Mouse (Mus musculus) heart, postnatal 4 days (tissue): Measurements from ENCODE around the gene Rxfp2. TPM values are rescaled to one million over a fixed set of nuclear protein-coding genes. Genes with fewer than 3 reads are reported as not detected.

Source experiments
- DNase-seq: peaks from one replicate; pipeline ENCODE4 v3.0.0; 2021
- total RNA-seq, 2 experiments: library from RNA; stranded (reverse); gene quantifications; 2 replicates each; pipeline ENCODE4 v1.2.3; 2021

Gene Rxfp2
- total RNA-seq, 2 experiments from 2014 or later: not detected

DNA sequence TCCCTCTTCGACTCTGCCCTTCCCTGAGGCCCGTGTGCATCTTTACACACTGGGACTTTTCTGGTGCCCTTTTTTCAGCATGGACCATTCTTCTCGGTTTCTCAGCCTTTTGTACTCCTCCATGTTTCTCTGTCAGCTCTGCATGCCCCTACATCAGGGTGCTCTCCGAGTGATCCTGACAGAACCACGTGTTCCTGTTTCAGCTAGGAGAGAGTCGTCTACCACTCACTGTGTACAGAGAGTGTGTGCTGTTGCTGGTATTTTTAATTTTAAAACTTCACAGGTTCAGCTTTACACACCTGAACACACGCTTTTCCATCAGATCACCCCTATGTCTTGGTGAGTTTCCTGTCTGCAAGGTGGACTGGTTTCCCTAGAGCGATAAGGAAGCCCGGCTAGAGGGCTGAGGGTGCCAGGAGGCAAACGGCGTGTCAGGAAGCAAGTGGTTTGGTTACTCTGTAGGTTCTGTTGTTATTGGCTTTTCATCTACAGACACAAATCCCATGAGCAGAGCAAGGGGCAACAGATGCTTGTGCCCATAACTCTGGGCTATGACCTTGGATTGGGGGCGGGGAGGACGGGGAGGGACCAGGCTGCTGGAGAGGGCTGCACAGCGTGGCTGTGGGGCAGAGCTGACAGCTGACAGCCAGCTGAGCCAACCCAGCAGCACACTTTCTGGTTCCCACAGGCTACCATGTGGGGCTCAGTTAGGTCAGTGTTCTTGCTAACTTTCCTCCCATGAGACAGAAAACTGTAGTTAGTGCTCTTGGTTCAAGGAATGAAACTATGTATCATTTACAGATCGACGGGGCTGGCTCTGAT, 97.0 kb downstream of the Rxfp2 start:
- DNase-seq: peak; percentile 36

DNA sequence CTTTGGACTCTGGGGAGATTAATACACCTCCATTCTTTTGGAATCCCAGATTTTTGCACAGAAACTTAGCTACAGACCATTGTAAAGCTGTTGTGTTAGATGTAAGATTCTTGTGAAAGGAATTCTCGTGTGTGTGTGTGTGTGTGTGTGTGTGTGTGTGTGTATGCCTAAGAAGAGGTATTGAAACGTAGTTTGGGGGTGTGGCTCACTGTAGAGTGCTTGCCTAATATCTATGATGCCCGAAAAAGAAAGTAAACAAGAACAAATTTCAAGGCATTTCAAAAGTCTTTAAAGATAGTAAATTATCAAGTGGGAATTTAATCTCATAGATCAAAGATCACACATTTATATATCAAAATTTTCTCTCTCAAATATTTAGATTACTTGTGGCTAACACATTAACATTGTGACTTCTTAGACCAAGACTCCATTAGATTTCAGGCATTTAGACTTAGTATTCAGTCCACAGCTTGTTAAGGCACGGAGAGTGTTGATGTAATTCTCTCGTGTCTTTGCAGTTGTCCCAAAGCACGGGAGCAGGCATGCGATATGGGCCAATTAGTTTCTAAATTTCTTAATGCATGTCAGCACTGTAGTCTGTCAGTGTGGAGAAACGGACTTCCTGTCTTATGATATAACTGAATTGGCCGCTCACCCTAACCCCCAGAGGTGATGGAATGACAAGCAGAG, 97.9 kb downstream of the Rxfp2 start:
- no peak for DNase-seq

DNA sequence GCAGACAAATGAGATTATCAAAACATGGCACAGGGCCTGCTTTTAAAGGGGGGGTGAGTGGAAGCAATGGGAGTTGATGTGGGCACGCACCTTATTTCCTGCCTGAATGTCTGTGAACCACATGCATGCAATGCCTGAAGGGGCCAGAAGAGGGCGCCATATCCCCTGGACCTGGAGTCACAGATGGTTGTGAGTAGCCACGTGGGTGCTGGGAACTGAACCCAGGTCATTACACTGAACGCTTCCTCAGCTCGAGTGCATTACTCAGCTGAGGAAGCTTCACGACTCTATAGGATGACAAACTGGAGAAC, 98.4 kb downstream of the Rxfp2 start:
- DNase-seq: peak; percentile 35

DNA sequence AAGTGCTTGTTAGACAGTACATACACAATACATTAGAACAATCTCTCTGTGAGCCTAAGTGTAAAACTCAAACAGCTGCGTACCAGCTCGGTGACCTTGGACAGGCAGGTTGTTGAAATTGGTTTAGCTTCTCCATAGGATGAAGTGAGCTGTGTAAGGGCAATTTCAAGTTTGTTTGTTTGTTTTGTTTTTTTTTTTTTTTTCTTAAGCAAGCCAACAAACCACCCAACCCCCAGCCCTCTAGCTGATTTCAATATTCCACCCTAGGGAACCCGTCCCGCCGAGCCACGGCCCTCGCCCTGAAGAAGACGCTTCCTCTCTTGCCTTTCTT, 99.6 kb downstream of the Rxfp2 start:
- DNase-seq: no peak

DNA sequence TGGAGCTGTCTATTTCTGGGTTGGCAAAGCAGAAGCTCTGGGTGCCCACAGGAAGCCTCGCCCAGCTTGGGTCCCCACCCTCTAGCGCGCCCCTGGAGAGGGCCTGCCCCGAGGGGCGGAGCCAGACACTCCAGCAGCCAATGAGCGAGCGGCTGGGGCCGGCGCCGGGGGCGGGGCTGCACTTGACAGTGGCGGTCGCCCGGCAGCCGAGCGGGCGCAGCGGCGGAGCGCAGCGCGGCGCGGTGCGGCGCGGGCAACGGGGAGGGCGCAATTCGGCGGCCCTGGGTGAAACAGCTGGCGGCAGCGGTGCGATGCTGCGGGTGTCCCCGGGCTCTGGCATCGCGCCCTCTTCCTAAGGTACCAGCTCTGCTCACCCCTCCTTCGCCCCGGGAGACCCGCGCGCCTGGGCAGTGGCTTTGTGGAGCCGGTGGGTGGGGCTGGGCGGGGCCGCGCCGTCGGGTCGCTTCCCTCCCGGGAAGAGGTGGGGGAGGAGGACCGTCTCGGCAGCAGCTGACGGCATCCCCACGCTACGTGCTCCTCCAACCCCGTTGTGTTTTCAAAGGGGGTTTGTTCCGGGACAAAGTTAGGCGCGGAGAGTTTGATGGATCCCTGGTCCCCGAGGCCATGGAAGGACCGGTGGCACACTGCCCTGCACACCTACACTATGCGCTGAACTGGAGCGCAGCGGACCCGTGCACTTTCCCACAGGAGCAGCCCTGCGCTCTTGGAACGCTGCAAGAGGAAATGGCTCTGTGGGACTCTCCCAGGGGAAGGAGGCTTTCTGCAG, 100.2 kb downstream of the Rxfp2 start, which contains the start of gene Fry:
Gene Fry, plus strand, starts transcription at position 191 of the 787 bp plus-strand sequence.
- DNase-seq: peak; percentile 97

DNA sequence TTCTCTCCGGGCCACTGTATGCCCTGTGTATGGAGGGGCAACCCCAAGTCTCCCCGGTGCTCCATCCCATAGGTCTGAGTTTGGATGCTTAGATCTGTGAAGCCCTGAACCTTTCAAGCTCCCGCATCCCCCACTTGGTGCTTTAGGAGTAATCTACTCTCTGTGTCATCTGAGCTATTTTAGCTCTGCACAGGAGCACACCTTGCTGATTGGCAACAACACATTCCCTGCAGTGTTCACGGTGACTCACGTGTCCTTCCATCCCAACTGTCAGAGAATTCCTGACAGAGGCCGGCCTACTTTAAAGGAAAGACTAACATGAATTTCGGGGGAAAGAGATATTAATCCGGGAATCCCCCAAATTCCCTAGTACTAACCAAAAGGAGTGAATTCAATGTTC, 102.2 kb downstream of the Rxfp2 start:
- DNase-seq: no peak

DNA sequence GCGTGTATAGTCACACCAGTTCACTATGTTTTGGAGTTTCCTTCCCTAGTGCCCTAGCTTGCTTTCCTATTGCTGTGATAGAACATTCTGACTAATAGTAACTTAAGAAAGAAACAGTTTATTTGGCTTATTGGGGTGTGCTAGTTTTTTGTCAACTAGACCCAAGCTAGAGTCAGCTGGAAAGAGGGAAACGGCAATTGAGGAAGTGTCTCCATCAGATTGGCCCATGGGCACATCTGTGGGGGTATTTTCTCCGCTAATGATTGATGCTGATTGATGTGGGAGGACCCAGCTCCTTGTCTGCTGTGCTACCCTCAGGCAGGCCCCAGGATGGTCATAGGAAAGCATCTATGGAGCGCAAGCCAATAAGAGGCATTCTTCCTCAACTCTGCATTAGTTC, 103.6 kb downstream of the Rxfp2 start:
- no peak for DNase-seq

DNA sequence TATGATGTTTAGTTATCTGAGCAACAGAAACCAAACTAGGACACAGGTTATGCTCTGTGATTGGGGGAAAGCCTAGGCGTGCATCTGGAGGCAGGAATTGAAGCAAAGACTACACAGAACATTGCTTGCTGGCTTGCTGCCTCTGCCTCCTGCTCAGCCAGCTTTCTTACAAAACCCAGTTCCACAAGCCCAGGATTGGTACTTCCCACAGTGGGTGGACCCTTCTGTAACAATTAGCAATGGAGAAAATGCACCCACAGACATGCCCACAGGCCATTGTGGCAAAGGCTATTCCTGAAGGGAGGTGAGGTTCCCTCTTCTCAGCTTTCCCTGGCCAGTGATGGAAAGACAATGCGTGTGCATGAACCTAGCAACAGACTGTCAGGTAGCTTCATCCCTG, 104.1 kb downstream of the Rxfp2 start:
- no peak for DNase-seq

DNA sequence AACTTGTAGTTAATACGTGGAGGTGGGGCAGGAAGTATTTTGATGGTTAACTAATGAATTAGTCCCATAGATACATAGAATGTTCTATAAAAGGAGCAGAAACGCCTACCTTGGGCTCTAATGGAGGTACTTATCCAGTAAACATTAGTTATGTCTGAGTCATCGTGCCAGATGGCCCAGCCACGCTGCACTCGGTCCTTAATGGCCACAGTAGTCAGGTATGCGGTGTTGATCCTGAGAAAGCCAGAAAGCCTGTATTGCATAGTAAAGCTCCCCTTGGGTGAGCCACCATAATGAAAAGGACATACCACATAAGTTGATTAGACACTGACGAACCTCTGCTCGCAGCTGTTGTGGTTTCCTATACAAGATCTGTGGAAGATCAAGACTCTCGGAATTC, 107.4 kb downstream of the Rxfp2 start:
- no peak for DNase-seq

DNA sequence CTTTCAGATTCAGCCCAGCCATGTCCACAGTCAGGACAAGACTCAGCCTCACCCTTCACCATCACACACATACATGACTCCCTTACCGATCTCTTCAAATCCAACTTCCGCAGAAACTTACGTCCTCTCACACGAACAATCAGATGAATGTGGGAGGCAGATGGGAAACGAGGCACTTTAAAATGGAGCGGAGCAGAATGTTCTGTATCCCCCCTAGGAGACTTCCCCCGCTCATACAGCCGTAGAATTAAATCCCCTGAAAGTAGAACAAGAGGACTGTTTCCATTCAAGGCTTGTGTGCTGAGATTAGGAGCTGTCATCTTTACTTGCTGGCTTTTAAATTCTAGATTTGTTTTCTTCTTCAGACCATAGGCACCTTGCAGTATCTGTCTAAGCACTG, 110.0 kb downstream of the Rxfp2 start:
- no peak for DNase-seq

DNA sequence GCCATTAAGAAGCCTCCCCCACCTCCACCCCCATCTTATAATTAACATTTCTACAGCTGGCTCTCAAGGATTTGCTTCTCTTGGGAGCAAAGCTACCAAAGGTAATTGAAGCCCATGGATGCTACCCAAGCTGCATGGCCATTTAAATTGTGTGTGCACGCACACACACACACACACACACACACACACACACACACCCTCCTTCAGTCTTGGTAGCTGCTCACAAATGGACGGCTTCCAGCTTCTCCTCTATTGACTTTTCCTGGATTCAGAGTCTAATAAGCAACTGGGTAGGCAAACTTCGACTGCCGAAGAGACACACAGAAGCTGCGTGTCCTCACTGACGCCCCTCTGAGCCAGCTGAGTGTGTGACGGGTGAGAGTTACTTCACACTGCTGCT, 111.7 kb downstream of the Rxfp2 start:
- DNase-seq: no peak

DNA sequence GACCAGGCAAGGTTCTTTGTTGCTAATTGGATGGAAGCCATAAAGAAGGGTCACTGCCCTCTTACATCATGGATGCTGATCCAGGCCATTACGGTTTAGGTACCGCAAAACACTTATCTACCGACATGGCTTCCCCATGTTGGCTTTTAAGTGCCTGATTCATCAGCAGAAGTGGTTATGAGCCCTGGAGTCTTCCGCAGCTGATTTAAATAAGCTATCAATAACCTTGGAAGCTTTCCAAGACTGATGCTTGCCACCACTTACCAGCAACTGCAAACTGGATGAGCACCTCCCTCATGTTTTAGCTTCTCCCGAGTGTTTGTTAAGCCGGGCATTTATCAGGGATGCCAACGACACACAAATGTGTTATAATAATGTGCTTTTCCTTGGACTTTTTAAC, 112.7 kb downstream of the Rxfp2 start:
- no peak for DNase-seq

Other genes starting within 250 kb of the Rxfp2 start
- gene Fry, start 100.0 kb downstream of the Rxfp2 start, total RNA-seq: 100 to 1,000 TPM; 169 to 174 TPM